Mouse (Mus musculus) heart, embryonic 14.5 days (tissue): Measurements from ENCODE around the gene Rtel1. TPM values are rescaled to one million over a fixed set of nuclear protein-coding genes. Genes with fewer than 3 reads are reported as not detected.

Experiments used
- ATAC-seq: fragments of 200-750 bp; cut with Nextera tagmentation; 2 replicates; pipeline ENCODE4 v1.8.0; 2017; ENCODE audit warnings: low read depth, moderate TSS enrichment; ENCODE audit not compliant: insufficient number of reproducible peaks, insufficient read depth, low FRiP score
- H3K27ac ChIP-seq, 2 experiments: fragments of 200-500 bp in 1 of 2; fragments of 300-500 bp in 1 of 2; sonication (generic) in 1 of 2; replicated peaks in 1 of 2; 2 replicates each; pipeline ENCODE4 v1.5.1; 2012 to 2014; ENCODE audit warnings: low read depth in 2 of 2, low read length in 2 of 2, control low read depth in 1 of 2, mild to moderate bottlenecking in 1 of 2, mixed read lengths in 1 of 2; ENCODE audit not compliant: control insufficient read depth in 1 of 2, insufficient read depth in 1 of 2
- H3K27me3 ChIP-seq: fragments of 300-500 bp; sonication (generic); 2 replicates; pipeline ENCODE4 v1.6.1; 2014; ENCODE audit warnings: mild to moderate bottlenecking, low read length, control low read depth; ENCODE audit not compliant: control insufficient read depth, insufficient read depth
- H3K36me3 ChIP-seq: fragments of 300-500 bp; sonication (generic); 2 replicates; pipeline ENCODE4 v1.6.1; 2014; ENCODE audit warnings: mild to moderate bottlenecking, control low read depth, low read length, mixed read lengths; ENCODE audit not compliant: control insufficient read depth, insufficient read depth
- H3K4me1 ChIP-seq, 2 experiments: fragments of 200-500 bp in 1 of 2; fragments of 300-500 bp in 1 of 2; sonication (generic) in 1 of 2; 2 replicates each; pipeline ENCODE4 v1.6.1; 2012 to 2014; ENCODE audit warnings: low read length in 2 of 2, control low read depth in 1 of 2, mixed read lengths in 1 of 2; ENCODE audit not compliant: control insufficient read depth in 2 of 2, insufficient read depth in 2 of 2
- H3K4me2 ChIP-seq: fragments of 300-500 bp; sonication (generic); 2 replicates; pipeline ENCODE4 v1.6.1; 2014; ENCODE audit warnings: mild to moderate bottlenecking, low read length
- H3K4me3 ChIP-seq, 2 experiments: fragments of 200-500 bp in 1 of 2; fragments of 300-500 bp in 1 of 2; sonication (generic) in 1 of 2; 2 replicates each; pipeline ENCODE4 v1.5.1; 2012 to 2014; ENCODE audit warnings: low read length in 2 of 2, mild to moderate bottlenecking in 2 of 2, control low read depth in 1 of 2, low read depth in 1 of 2, moderate library complexity in 1 of 2; ENCODE audit not compliant: control insufficient read depth in 1 of 2, insufficient read depth in 1 of 2
- H3K9ac ChIP-seq: fragments of 300-500 bp; sonication (generic); 2 replicates; pipeline ENCODE4 v1.6.1; 2014; ENCODE audit warnings: mild to moderate bottlenecking, low read length
- H3K9me3 ChIP-seq: fragments of 300-500 bp; sonication (generic); 2 replicates; pipeline ENCODE4 v1.6.1; 2016; ENCODE audit warnings: low read length, control low read depth; ENCODE audit not compliant: control insufficient read depth
- WGBS: fragments of 180-500 bp; shearing (Covaris S2); extraction: QIAGEN DNeasy Blood & Tissue Kit; methylation state at CpG from one replicate; pipeline ENCODE4 v1.1.7; 2014; 5-methylcytosine and 5-hydroxymethylcytosine counted together
- polyA plus RNA-seq: library from polyadenylated mRNA; unstranded; fragments of >200 nt; fragmentation: Nextera tagmentation; extraction: Ambion mirVana; gene quantifications from 2 replicates; pipeline ENCODE4 v1.2.1, GENCODE M21; 2014

Rtel1 gene
- 21.1 and 25.3 TPM in 2 replicates for polyA plus RNA-seq

DNA sequence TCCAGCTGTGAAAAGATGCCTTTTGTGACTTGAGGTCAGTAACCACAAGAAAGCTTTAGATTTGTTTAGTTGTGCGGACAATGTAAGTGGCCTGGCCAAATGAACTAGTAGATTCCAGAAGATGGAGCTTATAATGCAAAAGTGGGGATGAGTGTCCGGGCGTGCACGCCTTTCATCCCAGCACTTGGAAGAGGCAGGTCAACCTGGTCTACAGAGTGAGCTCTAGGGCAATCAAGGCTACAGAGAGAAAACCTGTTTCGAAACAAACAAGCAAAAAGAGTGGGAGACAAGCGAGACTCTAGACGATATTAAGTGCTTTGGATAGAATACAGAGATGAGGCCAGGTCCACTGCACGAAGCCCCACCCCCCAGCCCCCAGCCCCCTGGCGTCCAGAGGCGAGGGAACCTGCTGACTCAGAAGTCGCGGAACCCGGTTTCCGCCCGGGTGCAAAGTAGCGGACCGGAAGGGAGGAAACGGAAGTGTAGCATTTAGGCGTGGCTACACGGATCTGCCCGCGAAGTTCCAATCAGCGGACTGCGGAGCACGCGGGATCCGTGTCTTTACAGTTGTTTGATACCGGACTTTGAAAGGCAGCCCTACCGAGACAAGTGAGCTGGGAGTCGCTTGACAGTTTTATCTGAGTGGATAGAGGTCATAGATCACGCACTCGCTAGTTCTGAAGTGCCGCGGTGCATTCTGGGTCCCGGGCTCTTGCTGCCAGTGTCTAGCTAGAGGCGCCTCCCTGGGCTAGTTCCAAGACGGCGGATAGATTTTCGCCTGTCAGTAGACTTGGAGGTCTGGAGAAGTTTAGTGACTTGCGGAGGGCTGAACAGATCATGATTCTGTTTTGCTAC lies at the start of gene Rtel1:
TSS of gene Rtel1 (plus strand) at position 492 of the 855 bp plus-strand sequence.
- Histone ChIP-seq H3K27ac (peak within 1 kb of the TSS; percentile 77 to 84), H3K9ac (peak within 1 kb of the TSS; percentile 80), H3K36me3 (peaks cover 31% of the 10 kb centered on the region), H3K4me3 (peak within 1 kb of the TSS; percentile 69 to 78), H3K4me1 (peaks cover 3 to 8% of the 10 kb centered on the region in 2 experiments; a peak in 3 of 4 replicates), H3K27me3 (peaks cover 10% of the 10 kb centered on the region), H3K9me3 (no peaks in the 10 kb centered on the region), H3K4me2 (peak within 1 kb of the TSS; percentile 88)
- WGBS = 5% methylated on average over 40 of the region's 40 CpGs
- peak; percentile 71 for ATAC-seq

DNA sequence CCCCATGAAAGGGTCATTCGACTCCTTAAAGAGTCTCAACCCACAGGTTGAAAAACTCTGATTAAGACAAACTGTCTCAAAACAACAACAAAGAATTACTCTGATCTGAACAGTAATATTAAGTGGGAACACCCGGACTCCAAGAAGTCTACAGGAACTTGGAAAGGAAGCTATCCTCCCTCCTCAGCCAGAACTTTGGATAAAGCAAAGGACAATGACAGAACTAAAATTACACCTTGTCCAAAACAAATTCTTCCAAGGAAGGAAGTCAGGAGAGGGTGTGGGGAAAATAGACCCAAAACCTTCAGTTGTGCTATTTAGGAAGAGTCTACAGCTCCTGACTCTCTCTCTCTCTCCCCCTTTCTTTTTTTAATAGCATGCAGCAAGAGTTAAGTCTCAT lies 47.4 kb upstream of the Rtel1 start:
- Histone ChIP-seq H3K4me3 (no peak overlapping the region), H3K9ac (no peak overlapping the region), H3K4me2 (no peak overlapping the region), H3K36me3 (peaks cover 82% of the 10 kb centered on the region), H3K27ac (no peak overlapping the region), H3K27me3 (no peaks in the 10 kb centered on the region), H3K4me1 (no peaks in the 10 kb centered on the region), H3K9me3 (no peaks in the 10 kb centered on the region)
- ATAC-seq = no peak
- 83% methylated on average over 2 of the region's 2 CpGs for WGBS

DNA sequence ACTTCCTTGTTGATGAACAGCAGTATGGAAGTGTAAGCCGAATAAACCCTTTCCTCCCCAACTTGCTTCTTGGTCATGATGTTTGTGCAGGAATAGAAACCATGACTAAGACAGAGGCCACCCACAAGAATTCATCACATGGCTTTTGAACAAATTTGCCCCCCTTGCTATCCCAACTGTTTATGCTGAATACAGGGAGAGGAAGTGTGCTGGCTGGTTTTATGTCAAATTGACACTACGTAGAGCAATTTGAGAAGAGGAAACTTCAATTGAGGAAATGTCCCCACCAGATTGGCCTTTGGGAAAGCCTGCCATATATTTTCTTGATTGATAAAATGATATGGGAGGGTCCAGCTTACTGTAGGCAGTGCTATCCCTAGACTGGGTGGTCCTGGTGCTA lies 45.7 kb upstream of the Rtel1 start:
- H3K36me3 ChIP-seq = peaks cover 86% of the 10 kb centered on the region

DNA sequence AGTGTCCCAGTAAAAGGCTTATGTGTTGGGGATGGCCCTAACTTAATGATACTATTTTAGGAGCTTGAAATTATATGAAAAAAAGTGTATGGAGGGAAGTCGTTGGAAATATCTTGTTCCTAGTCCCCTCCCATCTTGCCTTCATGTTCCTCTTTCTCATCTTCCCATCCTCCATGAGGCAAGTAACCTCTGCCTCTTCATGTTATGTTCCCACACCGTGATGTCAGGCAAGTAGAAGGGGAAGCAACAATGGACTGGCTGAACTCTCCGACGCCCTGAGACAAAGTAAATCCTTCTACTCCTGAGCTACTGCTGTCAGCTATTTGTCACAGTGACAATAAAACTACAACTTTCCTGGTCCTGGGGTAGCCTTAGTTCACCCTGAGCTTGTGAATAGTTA lies 44.9 kb upstream of the Rtel1 start:
- no peak overlapping the region for H3K4me2 ChIP-seq
- H3K36me3 ChIP-seq = peaks cover 86% of the 10 kb centered on the region
- no peaks in the 10 kb centered on the region for H3K9me3 ChIP-seq
- 83% methylated on average over 4 of the region's 4 CpGs for WGBS
- no peaks in the 10 kb centered on the region for H3K4me1 ChIP-seq
- H3K9ac ChIP-seq = no peak overlapping the region
- ATAC-seq = no peak
- no peaks in the 10 kb centered on the region for H3K27me3 ChIP-seq
- no peak overlapping the region for H3K27ac ChIP-seq
- H3K4me3 ChIP-seq = no peak overlapping the region

More for the DNA sequence above, 45.7 kb upstream of the Rtel1 start:
- H3K27ac ChIP-seq = no peak overlapping the region
- H3K4me1 ChIP-seq = no peaks in the 10 kb centered on the region
- H3K4me2 ChIP-seq = no peak overlapping the region
- no peak overlapping the region for H3K4me3 ChIP-seq
- ATAC-seq = no peak
- H3K9me3 ChIP-seq = no peaks in the 10 kb centered on the region
- H3K27me3 ChIP-seq = no peaks in the 10 kb centered on the region
- H3K9ac ChIP-seq = no peak overlapping the region
- 83% methylated on average over 2 of the region's 2 CpGs for WGBS

DNA sequence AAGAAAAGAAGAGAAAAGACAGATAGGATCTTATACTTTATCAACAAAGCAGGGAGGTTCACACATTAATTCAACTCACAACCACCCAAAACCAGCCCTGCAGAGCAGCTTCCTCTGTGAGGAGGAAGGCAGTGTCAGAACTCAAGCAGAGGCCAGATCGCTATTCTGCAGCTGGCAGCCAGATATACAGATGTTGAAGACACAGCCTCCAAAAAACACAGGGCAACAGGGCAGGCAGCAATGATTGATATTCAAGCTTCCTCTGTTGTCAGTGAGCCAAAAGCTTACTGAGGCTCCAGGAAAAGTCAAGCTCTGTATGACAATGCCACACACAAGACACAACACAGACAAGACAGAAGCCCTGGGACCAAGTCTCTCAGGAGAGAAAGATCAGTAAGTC lies 42.8 kb upstream of the Rtel1 start:
- no peaks in the 10 kb centered on the region for H3K4me1 ChIP-seq
- H3K4me3 ChIP-seq = no peak overlapping the region
- no peak overlapping the region for H3K27ac ChIP-seq
- H3K4me2 ChIP-seq = no peak overlapping the region
- 80% methylated on average over 1 of the region's 1 CpGs for WGBS
- peaks cover 77% of the 10 kb centered on the region for H3K36me3 ChIP-seq
- no peak for ATAC-seq
- no peaks in the 10 kb centered on the region for H3K9me3 ChIP-seq
- H3K9ac ChIP-seq = no peak overlapping the region
- no peaks in the 10 kb centered on the region for H3K27me3 ChIP-seq

DNA sequence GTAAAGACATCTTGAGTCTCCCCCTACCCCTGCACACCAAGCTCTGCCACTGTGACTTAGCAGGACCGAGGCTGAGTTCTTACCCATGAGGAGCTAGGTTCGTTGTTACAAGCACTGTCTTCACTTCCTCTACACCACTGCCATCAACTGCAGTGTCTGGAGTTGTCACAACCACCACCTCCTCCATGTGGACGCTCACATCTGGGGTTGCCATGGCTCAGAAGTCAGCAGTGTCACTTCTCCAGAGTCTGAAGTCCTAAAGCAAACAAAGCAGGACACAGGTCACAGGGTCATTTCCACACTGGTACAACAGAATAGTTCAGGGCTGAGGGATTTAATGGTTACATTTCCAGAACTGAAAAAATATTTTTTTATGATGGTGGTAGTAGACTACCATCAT lies 41.7 kb upstream of the Rtel1 start:
- H3K9me3 ChIP-seq = no peaks in the 10 kb centered on the region
- H3K4me2 ChIP-seq = no peak overlapping the region

DNA sequence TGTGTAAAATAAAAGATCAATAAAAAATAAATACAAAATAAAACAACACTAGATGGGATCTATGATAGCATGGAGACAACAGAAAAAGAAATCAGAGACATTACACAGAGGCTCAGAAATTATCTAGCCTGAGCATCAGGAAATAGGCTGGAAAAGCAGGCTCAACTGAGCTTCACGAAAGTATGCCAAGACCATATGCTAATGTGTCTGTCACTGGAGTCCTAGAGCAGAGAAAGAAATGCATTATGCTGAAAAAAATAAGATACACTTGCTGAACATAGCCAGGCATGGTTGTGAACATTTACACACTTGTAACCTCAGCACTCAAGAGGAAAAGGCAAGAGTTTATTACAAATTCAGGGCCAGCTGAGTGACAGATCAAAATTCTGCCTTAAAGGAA lies 39.6 kb upstream of the Rtel1 start:
- H3K4me3 ChIP-seq = no peak overlapping the region
- no peaks in the 10 kb centered on the region for H3K9me3 ChIP-seq
- no peaks in the 10 kb centered on the region for H3K27me3 ChIP-seq
- WGBS = 80% methylated on average over 1 of the region's 1 CpGs
- H3K27ac ChIP-seq = no peak overlapping the region
- no peak overlapping the region for H3K9ac ChIP-seq
- peaks cover 69% of the 10 kb centered on the region for H3K36me3 ChIP-seq
- no peak overlapping the region for H3K4me2 ChIP-seq
- no peaks in the 10 kb centered on the region for H3K4me1 ChIP-seq
- ATAC-seq = no peak

More for the DNA sequence above, 41.7 kb upstream of the Rtel1 start:
- H3K9ac ChIP-seq = no peak overlapping the region
- no peak overlapping the region for H3K27ac ChIP-seq
- H3K36me3 ChIP-seq = peaks cover 81% of the 10 kb centered on the region
- no peaks in the 10 kb centered on the region for H3K27me3 ChIP-seq
- no peak for ATAC-seq
- no peaks in the 10 kb centered on the region for H3K4me1 ChIP-seq
- 71% methylated on average over 3 of the region's 3 CpGs for WGBS
- H3K4me3 ChIP-seq = no peak overlapping the region
